Mouse (Mus musculus) neural tube, embryonic 13.5 days (tissue): Measurements from ENCODE around the gene Podxl. TPM values are rescaled to one million over a fixed set of nuclear protein-coding genes. Genes with fewer than 3 reads are reported as not detected.
A peak's percentile ranks its signal among the peaks of the same experiment; 100 is the strongest.

Experiments
- ATAC-seq: fragments of 200-750 bp; cut with Nextera tagmentation; 2 replicates; pipeline ENCODE4 v1.8.0; 2017; ENCODE audit warnings: low read depth, mild to moderate bottlenecking, moderate TSS enrichment, moderate library complexity
- H3K27ac ChIP-seq: fragments of 300-500 bp; sonication (generic); replicated peaks from 2 replicates; pipeline ENCODE4 v1.5.1; 2015; ENCODE audit warnings: moderate library complexity, mild to moderate bottlenecking, inconsistent platforms
- H3K27me3 ChIP-seq: fragments of 300-500 bp; sonication (generic); 2 replicates; pipeline ENCODE4 v1.6.1; 2015; ENCODE audit warnings: mild to moderate bottlenecking, inconsistent platforms
- H3K36me3 ChIP-seq: fragments of 300-500 bp; sonication (generic); 2 replicates; pipeline ENCODE4 v1.6.1; 2015; ENCODE audit warnings: mild to moderate bottlenecking, inconsistent platforms
- H3K4me1 ChIP-seq: fragments of 300-500 bp; sonication (generic); replicated peaks from 2 replicates; pipeline ENCODE4 v1.6.1; 2015; ENCODE audit warnings: inconsistent platforms
- H3K4me2 ChIP-seq: fragments of 300-500 bp; sonication (generic); 2 replicates; pipeline ENCODE4 v1.6.1; 2015; ENCODE audit warnings: inconsistent platforms, mild to moderate bottlenecking, moderate library complexity
- H3K4me3 ChIP-seq: fragments of 300-500 bp; sonication (generic); 2 replicates; pipeline ENCODE4 v1.5.1; 2015; ENCODE audit warnings: mild to moderate bottlenecking, inconsistent platforms
- H3K9ac ChIP-seq: fragments of 300-500 bp; sonication (generic); 2 replicates; pipeline ENCODE4 v1.6.1; 2015; ENCODE audit warnings: moderate library complexity, mild to moderate bottlenecking, inconsistent platforms
- H3K9me3 ChIP-seq: fragments of 300-500 bp; sonication (generic); 2 replicates; pipeline ENCODE4 v1.6.1; 2016; ENCODE audit warnings: inconsistent platforms
- WGBS: fragments of 180-500 bp; shearing (Covaris S2); methylation state at CpG from one replicate; pipeline ENCODE4 v1.1.7; 2015; 5-methylcytosine and 5-hydroxymethylcytosine counted together
- polyA plus RNA-seq: library from polyadenylated mRNA; unstranded; fragments of >200 nt; fragmentation: Nextera tagmentation; extraction: Ambion mirVana; gene quantifications from 2 replicates; pipeline ENCODE4 v1.2.1, GENCODE M21; 2015

Gene Podxl
- polyA plus RNA-seq, 1 experiment from 2014 or later, result 14.8 TPM

- H3K36me3 ChIP-seq, result peaks cover 8% of the 10 kb centered on the region
- H3K27me3 ChIP-seq, result no peaks in the 10 kb centered on the region
- no peak overlapping the region for H3K4me2 ChIP-seq
- no peaks in the 10 kb centered on the region for H3K4me1 ChIP-seq
- H3K9ac ChIP-seq, result no peak overlapping the region
- 93% methylated on average over 3 of the region's 3 CpGs for WGBS
- H3K4me3 ChIP-seq, result no peak overlapping the region
- no peak for ATAC-seq
- H3K27ac ChIP-seq, result no peak overlapping the region
- no peaks in the 10 kb centered on the region for H3K9me3 ChIP-seq
These were observed 31.9 kb downstream of the Podxl start for GRCm38 (mm10) chr6:31531880-31532279.

GRCm38 (mm10) chr6:31528339-31528738, 35.4 kb downstream of the Podxl start:
- Histone ChIP-seq H3K9me3 (no peaks in the 10 kb centered on the region), H3K4me3 (no peak overlapping the region), H3K4me2 (no peak overlapping the region), H3K9ac (no peak overlapping the region), H3K4me1 (no peaks in the 10 kb centered on the region), H3K27ac (no peak overlapping the region), H3K27me3 (no peaks in the 10 kb centered on the region), H3K36me3 (peaks cover 41% of the 10 kb centered on the region)
- ATAC-seq, result no peak
- WGBS, result 79% methylated on average over 5 of the region's 5 CpGs

GRCm38 (mm10) chr6:31527897-31528296, 35.9 kb downstream of the Podxl start:
- H3K27ac ChIP-seq, result no peak overlapping the region
- no peak for ATAC-seq

GRCm38 (mm10) chr6:31526929-31527328, 36.9 kb downstream of the Podxl start:
- Histone ChIP-seq H3K9ac (no peak overlapping the region), H3K4me1 (no peaks in the 10 kb centered on the region), H3K27ac (no peak overlapping the region), H3K27me3 (no peaks in the 10 kb centered on the region), H3K4me3 (no peak overlapping the region), H3K9me3 (no peaks in the 10 kb centered on the region), H3K4me2 (no peak overlapping the region), H3K36me3 (peaks cover 54% of the 10 kb centered on the region)
- no peak for ATAC-seq
- WGBS, result 87% methylated on average over 5 of the region's 5 CpGs

More at GRCm38 (mm10) chr6:31527897-31528296, 35.9 kb downstream of the Podxl start:
- Histone ChIP-seq H3K4me1 (no peaks in the 10 kb centered on the region), H3K4me3 (no peak overlapping the region), H3K36me3 (peaks cover 45% of the 10 kb centered on the region), H3K27me3 (no peaks in the 10 kb centered on the region), H3K4me2 (no peak overlapping the region), H3K9me3 (no peaks in the 10 kb centered on the region), H3K9ac (no peak overlapping the region)
- WGBS, result 77% methylated on average over 7 of the region's 7 CpGs

- Histone ChIP-seq H3K4me2 (no peak overlapping the region), H3K27me3 (no peaks in the 10 kb centered on the region), H3K9ac (no peak overlapping the region), H3K36me3 (peaks cover 58% of the 10 kb centered on the region), H3K4me1 (peaks cover 10% of the 10 kb centered on the region), H3K9me3 (no peaks in the 10 kb centered on the region), H3K4me3 (no peak overlapping the region), H3K27ac (no peak overlapping the region)
- WGBS, result 68% methylated on average over 6 of the region's 6 CpGs
- peak; percentile 66; the same call in 1 of the 2 replicates for ATAC-seq
These were observed 38.4 kb downstream of the Podxl start for GRCm38 (mm10) chr6:31525231-31525900.

- Histone ChIP-seq H3K27me3 (no peaks in the 10 kb centered on the region), H3K9me3 (no peaks in the 10 kb centered on the region), H3K4me3 (no peak overlapping the region), H3K9ac (no peak overlapping the region), H3K4me1 (peaks cover 10% of the 10 kb centered on the region), H3K36me3 (peaks cover 58% of the 10 kb centered on the region), H3K27ac (no peak overlapping the region), H3K4me2 (no peak overlapping the region)
- 91% methylated on average over 8 of the region's 8 CpGs for WGBS
- no peak for ATAC-seq
These were observed 39.1 kb downstream of the Podxl start for GRCm38 (mm10) chr6:31524647-31525046.

- H3K9me3 ChIP-seq, result no peaks in the 10 kb centered on the region
- no peak overlapping the region for H3K4me2 ChIP-seq
- peaks cover 58% of the 10 kb centered on the region for H3K36me3 ChIP-seq
- H3K27ac ChIP-seq, result no peak overlapping the region
- 92% methylated on average over 13 of the region's 13 CpGs for WGBS
- H3K27me3 ChIP-seq, result no peaks in the 10 kb centered on the region
- ATAC-seq, result no peak
- no peak overlapping the region for H3K9ac ChIP-seq
- H3K4me3 ChIP-seq, result no peak overlapping the region
- peaks cover 10% of the 10 kb centered on the region for H3K4me1 ChIP-seq
These were observed 39.7 kb downstream of the Podxl start for GRCm38 (mm10) chr6:31524121-31524520.

GRCm38 (mm10) chr6:31523657-31524056, 40.1 kb downstream of the Podxl start:
- H3K9ac ChIP-seq, result no peak overlapping the region
- no peak for ATAC-seq
- H3K9me3 ChIP-seq, result no peaks in the 10 kb centered on the region
- H3K4me2 ChIP-seq, result no peak overlapping the region
- peaks cover 62% of the 10 kb centered on the region for H3K36me3 ChIP-seq
- H3K4me1 ChIP-seq, result peaks cover 10% of the 10 kb centered on the region
- no peaks in the 10 kb centered on the region for H3K27me3 ChIP-seq
- no peak overlapping the region for H3K4me3 ChIP-seq
- 92% methylated on average over 4 of the region's 4 CpGs for WGBS
- no peak overlapping the region for H3K27ac ChIP-seq

- Histone ChIP-seq H3K4me3 (no peak overlapping the region), H3K4me1 (peaks cover 10% of the 10 kb centered on the region), H3K4me2 (no peak overlapping the region), H3K36me3 (peaks cover 56% of the 10 kb centered on the region), H3K9ac (no peak overlapping the region), H3K9me3 (no peaks in the 10 kb centered on the region), H3K27me3 (no peaks in the 10 kb centered on the region), H3K27ac (no peak overlapping the region)
- no peak for ATAC-seq
- 57% methylated on average over 5 of the region's 5 CpGs for WGBS
These were observed 40.7 kb downstream of the Podxl start for GRCm38 (mm10) chr6:31523039-31523438.

- H3K9ac ChIP-seq, result no peak overlapping the region
- H3K27ac ChIP-seq, result no peak overlapping the region
- no peaks in the 10 kb centered on the region for H3K27me3 ChIP-seq
- H3K4me2 ChIP-seq, result no peak overlapping the region
- H3K4me1 ChIP-seq, result peaks cover 10% of the 10 kb centered on the region
- no peak overlapping the region for H3K4me3 ChIP-seq
- peaks cover 55% of the 10 kb centered on the region for H3K36me3 ChIP-seq
- no peaks in the 10 kb centered on the region for H3K9me3 ChIP-seq
- no peak for ATAC-seq
- WGBS, result 92% methylated on average over 4 of the region's 4 CpGs
These were observed 41.3 kb downstream of the Podxl start for GRCm38 (mm10) chr6:31522478-31522877.

- H3K27ac ChIP-seq, result peak overlapping the region; percentile 42
These were observed 42.1 kb downstream of the Podxl start for GRCm38 (mm10) chr6:31521491-31522355.

GRCm38 (mm10) chr6:31520486-31521215, 43.1 kb downstream of the Podxl start:
- H3K4me3 ChIP-seq, result no peak overlapping the region
- no peak overlapping the region for H3K9ac ChIP-seq
- peaks cover 42% of the 10 kb centered on the region for H3K36me3 ChIP-seq
- H3K9me3 ChIP-seq, result no peaks in the 10 kb centered on the region
- 0 out of 2 replicates have a peak overlapping the region, but pooled peaks have one; percentile 42 for H3K27ac ChIP-seq
- no peaks in the 10 kb centered on the region for H3K27me3 ChIP-seq
- ATAC-seq, result no peak
- H3K4me1 ChIP-seq, result peaks cover 10% of the 10 kb centered on the region
- no peak overlapping the region for H3K4me2 ChIP-seq
- 75% methylated on average over 7 of the region's 7 CpGs for WGBS

More at GRCm38 (mm10) chr6:31521491-31522355, 42.1 kb downstream of the Podxl start:
- ATAC-seq, result no peak
- Histone ChIP-seq H3K4me1 (peaks cover 10% of the 10 kb centered on the region), H3K4me2 (no peak overlapping the region), H3K4me3 (no peak overlapping the region), H3K9me3 (no peaks in the 10 kb centered on the region), H3K27me3 (no peaks in the 10 kb centered on the region), H3K9ac (no peak overlapping the region), H3K36me3 (peaks cover 52% of the 10 kb centered on the region)
- 82% methylated on average over 8 of the region's 8 CpGs for WGBS
